Mouse (Mus musculus): Measurements from ENCODE around the gene Pop5. TPM values are rescaled to one million over a fixed set of nuclear protein-coding genes. Genes with fewer than 3 reads are reported as not detected.

Pop5 gene
- total and polyA plus RNA-seq, 2 experiments from 2014 or later = 41.1 to 57.9 TPM

DNA sequence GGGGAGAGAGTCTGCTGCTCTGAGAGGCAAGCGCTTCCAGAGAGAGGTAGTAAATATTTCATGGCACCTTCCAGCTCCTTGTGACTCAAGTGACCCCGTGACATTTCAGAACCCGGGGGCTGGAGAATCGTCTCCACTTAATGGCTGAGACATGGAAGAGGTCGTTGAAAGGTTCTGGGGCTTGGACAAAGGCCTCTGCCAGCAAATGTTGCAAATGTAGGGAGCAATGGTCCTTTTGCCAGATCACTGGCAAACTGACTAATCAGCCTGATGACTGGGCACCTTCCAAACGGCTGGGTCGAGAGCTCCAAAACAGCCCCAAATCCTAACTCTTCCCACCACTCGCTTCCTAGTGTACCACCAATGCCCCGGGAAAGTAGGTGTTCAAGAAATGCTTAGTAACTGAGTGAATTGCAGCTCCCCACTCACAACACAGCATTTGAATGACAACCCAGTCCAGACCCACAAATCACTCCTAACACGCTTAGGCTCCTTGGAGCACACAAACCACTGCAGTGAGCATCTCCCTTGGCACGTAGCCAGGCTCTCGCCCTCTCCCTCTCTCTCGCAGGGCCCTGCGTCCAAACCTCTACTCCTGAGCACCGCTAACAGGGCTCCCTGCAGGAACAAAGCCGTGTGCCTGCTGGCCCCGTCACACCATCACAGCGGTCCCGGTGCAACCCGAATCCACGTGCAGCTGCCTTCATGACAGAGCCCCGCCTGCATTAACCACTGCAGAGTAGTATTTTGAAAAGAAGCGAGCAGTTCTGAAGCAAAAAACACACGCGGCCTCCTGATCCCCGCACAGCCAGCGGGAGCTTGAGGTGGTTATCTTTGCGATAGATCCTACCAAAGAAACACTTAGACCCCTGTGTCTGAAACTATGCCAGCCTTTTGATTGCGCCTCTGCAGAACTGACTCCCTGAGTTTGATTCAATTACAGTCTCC lies 43.5 kb upstream of the Pop5 start:
- Histone ChIP-seq H3K4me3 (ENCODE audit: low read depth, low read length) (no peak overlapping the region), H3K27ac (ENCODE audit: low read depth) (no peak overlapping the region), H3K9me3 (replicated peaks; ENCODE audit: control insufficient read depth, low read length) (no peaks in the 10 kb centered on the region), H3K4me1 (ENCODE audit: control insufficient read depth, insufficient read depth) (peaks cover 10% of the 10 kb centered on the region), H3K9ac (replicated peaks; ENCODE audit: low read depth, low read length) (no peak overlapping the region), H3K27me3 (ENCODE audit: control insufficient read depth, insufficient read depth, low read length) (peaks cover 65% of the 10 kb centered on the region), H3K4me2 (ENCODE audit: low read depth, low read length) (no peak overlapping the region), H3K36me3 (replicated peaks; ENCODE audit: control insufficient read depth, insufficient read depth, low read length) (no peaks in the 10 kb centered on the region)
- 11% methylated on average over 29 of the region's 29 CpGs for WGBS
- no peak for TF ChIP-seq EP300 (IDR thresholded peaks at IDR 0.05; ENCODE audit: low read depth)
- TF ChIP-seq CTCF (IDR thresholded peaks at IDR 0.05; ENCODE audit: low read depth) = no peak
- ATAC-seq (ENCODE audit: insufficient read depth, low read depth) (no peak), DNase-seq (ENCODE audit: low spot score) (no peak)

DNA sequence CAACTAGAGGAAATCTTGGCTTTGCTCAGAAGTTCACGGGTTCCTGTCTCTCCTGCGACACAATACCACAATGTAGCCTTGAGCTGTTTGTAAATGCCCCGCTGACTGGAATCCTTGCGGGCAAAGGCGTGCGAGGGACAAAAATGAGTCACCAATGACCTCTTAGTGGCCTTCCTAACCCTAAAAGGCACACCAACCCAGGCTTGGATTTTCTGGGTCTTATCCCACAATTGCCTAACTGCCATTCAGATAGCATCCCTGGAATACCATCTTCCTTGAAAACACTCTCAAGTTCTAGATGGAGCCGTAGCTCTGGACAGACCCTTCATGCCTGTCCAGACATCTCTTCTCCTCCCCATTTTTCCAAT lies 42.8 kb upstream of the Pop5 start:
- Histone ChIP-seq H3K36me3 (replicated peaks; ENCODE audit: control insufficient read depth, insufficient read depth, low read length) (no peaks in the 10 kb centered on the region), H3K27me3 (ENCODE audit: control insufficient read depth, insufficient read depth, low read length) (peaks cover 65% of the 10 kb centered on the region), H3K4me1 (ENCODE audit: control insufficient read depth, insufficient read depth) (peaks cover 10% of the 10 kb centered on the region), H3K4me2 (ENCODE audit: low read depth, low read length) (peak overlapping the region; percentile 94; the same call in 1 of the 2 replicates), H3K9ac (replicated peaks; ENCODE audit: low read depth, low read length) (no peak overlapping the region), H3K27ac (ENCODE audit: low read depth) (no peak overlapping the region), H3K9me3 (replicated peaks; ENCODE audit: control insufficient read depth, low read length) (no peaks in the 10 kb centered on the region), H3K4me3 (ENCODE audit: low read depth, low read length) (peak overlapping the region; percentile 60; the same call in 1 of the 2 replicates)
- no peak for DNase-seq (ENCODE audit: low spot score)
- no peak for TF ChIP-seq CTCF (IDR thresholded peaks at IDR 0.05; ENCODE audit: low read depth)
- no peak for TF ChIP-seq EP300 (IDR thresholded peaks at IDR 0.05; ENCODE audit: low read depth)
- ATAC-seq (ENCODE audit: insufficient read depth, low read depth) = no peak
- WGBS = 24% methylated on average over 7 of the region's 7 CpGs

DNA sequence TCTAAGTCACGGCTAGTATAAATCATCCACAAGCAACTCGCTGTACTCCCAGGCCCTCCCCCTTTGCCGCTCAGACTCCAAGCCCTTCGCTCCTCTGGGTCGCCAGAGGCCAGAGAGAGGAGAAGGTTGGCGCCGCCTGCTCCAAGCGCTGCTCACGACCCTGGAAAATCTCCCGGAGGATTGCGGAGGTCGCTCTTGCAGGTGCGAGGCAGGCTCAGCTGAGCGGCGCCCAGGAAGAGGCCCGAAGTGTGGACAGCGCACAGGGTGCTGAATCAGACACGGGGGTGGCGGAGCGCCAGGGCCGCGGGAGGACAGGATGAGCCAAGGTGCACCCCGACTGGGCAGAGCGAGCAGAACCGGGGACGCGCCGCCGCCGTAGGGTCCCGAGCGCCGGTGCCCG lies 42.4 kb upstream of the Pop5 start:
- no peak for TF ChIP-seq EP300 (IDR thresholded peaks at IDR 0.05; ENCODE audit: low read depth)
- TF ChIP-seq CTCF (IDR thresholded peaks at IDR 0.05; ENCODE audit: low read depth) = no peak
- H3K4me1 ChIP-seq (ENCODE audit: control insufficient read depth, insufficient read depth) = peaks cover 10% of the 10 kb centered on the region
- H3K27ac ChIP-seq (ENCODE audit: low read depth) = no peak overlapping the region
- H3K9ac ChIP-seq (replicated peaks; ENCODE audit: low read depth, low read length) = 0 out of 2 replicates have a peak overlapping the region, but pooled peaks have one; percentile 4
- no peaks in the 10 kb centered on the region for H3K36me3 ChIP-seq (replicated peaks; ENCODE audit: control insufficient read depth, insufficient read depth, low read length)
- peak overlapping the region; percentile 94 for H3K4me2 ChIP-seq (ENCODE audit: low read depth, low read length)
- peak; percentile 73 for ATAC-seq (ENCODE audit: insufficient read depth, low read depth)
- H3K27me3 ChIP-seq (ENCODE audit: control insufficient read depth, insufficient read depth, low read length) = peaks cover 65% of the 10 kb centered on the region
- WGBS = under 1% methylated on average over 24 of the region's 34 CpGs
- peak overlapping the region; percentile 60 for H3K4me3 ChIP-seq (ENCODE audit: low read depth, low read length)
- DNase-seq (ENCODE audit: low spot score) = no peak
- H3K9me3 ChIP-seq (replicated peaks; ENCODE audit: control insufficient read depth, low read length) = no peaks in the 10 kb centered on the region

DNA sequence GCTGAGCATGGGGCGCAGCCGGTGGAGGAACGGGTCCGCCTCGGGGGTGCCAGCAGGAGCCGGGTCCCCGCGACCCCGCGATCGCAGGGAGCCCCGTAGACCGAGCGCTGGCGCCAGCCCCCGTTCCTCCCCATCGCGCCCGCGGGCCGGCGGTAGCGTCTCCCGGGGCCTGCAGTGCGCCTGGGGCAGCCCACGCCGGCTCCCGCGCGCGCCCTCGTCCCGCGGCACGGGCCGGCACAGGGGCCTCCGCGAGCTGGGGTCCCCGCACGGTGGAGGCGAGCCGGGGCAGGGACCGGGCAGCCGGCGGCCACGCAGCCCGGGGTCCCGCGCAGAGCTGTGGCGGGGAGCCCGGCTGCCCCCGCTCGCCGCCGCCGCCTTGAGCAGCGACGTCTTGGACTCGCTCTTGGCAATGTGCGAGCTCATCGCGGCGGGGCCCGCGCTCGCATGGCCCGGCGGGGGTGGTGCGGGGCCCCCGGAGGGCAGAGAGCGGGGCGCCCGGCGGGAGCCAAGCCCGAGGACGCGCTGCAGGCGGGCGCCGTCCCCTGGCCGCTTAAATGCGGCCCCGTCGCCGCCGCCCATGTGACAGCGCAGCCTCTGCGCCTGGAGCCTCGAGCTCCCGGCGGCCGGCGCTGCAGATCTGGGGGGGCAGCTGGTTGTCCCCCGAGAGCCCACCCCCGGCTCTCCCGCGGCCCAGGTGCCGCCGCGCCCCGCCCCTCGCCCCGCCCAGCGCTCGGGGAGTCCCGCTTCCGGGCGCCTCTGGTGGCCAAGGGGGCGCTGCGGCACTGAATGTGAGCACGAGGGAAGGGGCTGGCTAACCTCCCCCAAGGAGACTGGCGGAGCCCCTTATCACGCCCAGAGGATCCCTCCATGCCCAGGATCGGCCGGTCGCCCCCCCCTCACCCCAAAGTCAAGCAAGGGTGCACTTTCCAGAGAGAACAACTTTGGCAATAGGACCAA lies 41.7 kb upstream of the Pop5 start, which contains the start of gene Cabp1:
TSS of gene Cabp1 (minus strand) at position 713 of the 957 bp plus-strand sequence.
- DNase-seq (ENCODE audit: low spot score) = no peak
- H3K27ac ChIP-seq (ENCODE audit: low read depth) = no peak within 1 kb of the TSS

DNA sequence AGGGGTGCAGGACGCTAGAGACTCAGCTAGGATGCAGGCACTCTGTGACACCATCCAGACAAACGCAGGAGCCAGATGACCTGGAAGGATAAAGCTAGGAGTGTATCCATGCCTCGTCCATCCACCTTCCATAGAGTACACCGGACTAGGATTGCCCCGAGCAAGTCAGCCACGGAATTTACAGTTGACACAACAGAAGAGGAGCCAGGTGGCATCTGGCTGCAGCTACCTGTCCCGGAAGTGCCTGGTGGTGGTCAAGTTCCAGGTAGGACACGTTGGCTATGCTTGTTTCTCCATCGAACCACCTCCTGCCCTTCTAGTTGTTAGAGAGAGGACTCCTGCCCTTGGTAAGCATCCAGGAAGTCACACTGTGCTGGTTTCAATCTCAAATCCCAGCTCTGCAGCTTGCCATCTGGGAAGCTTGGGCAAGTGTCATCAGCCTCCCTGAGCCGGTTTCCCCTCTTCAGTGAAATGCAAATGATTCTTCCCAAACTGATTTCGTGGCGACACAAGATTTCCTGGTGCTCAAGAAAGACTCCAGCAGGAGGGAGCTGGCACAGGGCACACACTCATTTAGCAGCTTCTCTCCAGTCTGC lies 40.9 kb upstream of the Pop5 start:
- DNase-seq (ENCODE audit: low spot score) (no peak), ATAC-seq (ENCODE audit: insufficient read depth, low read depth) (no peak)
- peak overlapping the region; percentile 60 for H3K4me3 ChIP-seq (ENCODE audit: low read depth, low read length)
- H3K4me2 ChIP-seq (ENCODE audit: low read depth, low read length) = peak overlapping the region; percentile 94
- no peaks in the 10 kb centered on the region for H3K9me3 ChIP-seq (replicated peaks; ENCODE audit: control insufficient read depth, low read length)
- peaks cover 10% of the 10 kb centered on the region for H3K4me1 ChIP-seq (ENCODE audit: control insufficient read depth, insufficient read depth)
- WGBS = 4% methylated on average over 12 of the region's 12 CpGs
- no peak overlapping the region for H3K27ac ChIP-seq (ENCODE audit: low read depth)
- no peak overlapping the region for H3K9ac ChIP-seq (replicated peaks; ENCODE audit: low read depth, low read length)
- peaks cover 63% of the 10 kb centered on the region for H3K27me3 ChIP-seq (ENCODE audit: control insufficient read depth, insufficient read depth, low read length)
- no peaks in the 10 kb centered on the region for H3K36me3 ChIP-seq (replicated peaks; ENCODE audit: control insufficient read depth, insufficient read depth, low read length)
- TF ChIP-seq EP300 (IDR thresholded peaks at IDR 0.05; ENCODE audit: low read depth) (no peak), CTCF (IDR thresholded peaks at IDR 0.05; ENCODE audit: low read depth) (no peak)

More for the DNA sequence above, 41.7 kb upstream of the Pop5 start, which contains the start of gene Cabp1:
- Histone ChIP-seq H3K27me3 (ENCODE audit: control insufficient read depth, insufficient read depth, low read length) (peaks cover 65% of the 10 kb centered on the region), H3K4me1 (ENCODE audit: control insufficient read depth, insufficient read depth) (peaks cover 10% of the 10 kb centered on the region), H3K4me2 (ENCODE audit: low read depth, low read length) (peak within 1 kb of the TSS; percentile 94), H3K9ac (replicated peaks; ENCODE audit: low read depth, low read length) (0 out of 2 replicates have a peak within 1 kb of the TSS, but pooled peaks have one; percentile 4), H3K4me3 (ENCODE audit: low read depth, low read length) (peak within 1 kb of the TSS; percentile 60), H3K36me3 (replicated peaks; ENCODE audit: control insufficient read depth, insufficient read depth, low read length) (no peaks in the 10 kb centered on the region), H3K9me3 (replicated peaks; ENCODE audit: control insufficient read depth, low read length) (no peaks in the 10 kb centered on the region)
- WGBS = under 1% methylated on average over 100 of the region's 116 CpGs
- TF ChIP-seq EP300 (IDR thresholded peaks at IDR 0.05; ENCODE audit: low read depth) (no peak), CTCF (IDR thresholded peaks at IDR 0.05; ENCODE audit: low read depth) (peak; percentile 23)
- peak; percentile 16; the same call in 1 of the 2 replicates for ATAC-seq (ENCODE audit: insufficient read depth, low read depth)

All from heart, postnatal 0 days (tissue).